In the genomic region with DNA sequence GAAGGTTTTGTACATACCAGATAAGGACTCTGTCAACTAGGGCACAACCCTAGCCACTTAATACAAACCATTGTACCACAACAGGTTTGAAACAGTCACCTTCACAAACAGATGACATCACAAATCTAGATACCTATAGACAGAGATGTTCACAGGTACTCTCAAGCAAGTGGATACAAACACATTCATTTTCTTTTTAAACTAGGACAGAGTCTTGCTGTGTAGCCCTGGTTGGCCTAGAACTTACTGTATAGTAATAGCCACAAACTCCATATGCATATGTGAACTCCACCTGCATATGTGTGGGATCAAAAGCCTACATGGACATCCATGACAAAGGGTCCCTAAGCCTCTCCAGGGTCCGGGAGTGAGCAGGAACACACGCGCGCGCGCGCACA, we compare ENCODE assay signal across 8 mouse cellular contexts. TPM values are rescaled to one million over a fixed set of nuclear protein-coding genes. Genes with fewer than 3 reads are reported as not detected.
DNase-seq lines count a peak whose midpoint lies in the region; ATAC-seq and TF ChIP-seq lines count a peak whose summit lies in the region.

A gene (plus strand): TSS at position 301 of the 398 bp plus-strand sequence.

- H3K4me3 ChIP-seq in layer of hippocampus, adult 2 months, result peak within 1 kb of the TSS; percentile 77
- peak within 1 kb of the TSS; percentile 74 for H3K4me3 ChIP-seq in embryonic facial prominence, embryonic 13.5 days
- H3K4me3 ChIP-seq in intestine, embryonic 15.5 days (replicated peaks), result peak within 1 kb of the TSS; percentile 68
- H3K4me3 ChIP-seq in midbrain, embryonic 12.5 days, result peak within 1 kb of the TSS; percentile 90

- peak within 1 kb of the TSS; percentile 78 for H3K9ac ChIP-seq in embryonic facial prominence, embryonic 13.5 days
- H3K9ac ChIP-seq in intestine, embryonic 15.5 days, result peak within 1 kb of the TSS; percentile 76
- H3K9ac ChIP-seq in midbrain, embryonic 12.5 days (replicated peaks), result peak within 1 kb of the TSS; percentile 93

- H3K4me1 ChIP-seq in embryonic facial prominence, embryonic 13.5 days, result peaks cover 9% of the 10 kb centered on the region
- H3K4me1 ChIP-seq in intestine, embryonic 15.5 days (replicated peaks), result 0 out of 2 replicates have a peak, but pooled peaks cover 2% of the 10 kb centered on the region
- peaks cover 9% of the 10 kb centered on the region; the same call in 1 of the 2 replicates for H3K4me1 ChIP-seq in midbrain, embryonic 12.5 days

- 7% methylated on average over 7 of the region's 7 CpGs for WGBS in embryonic facial prominence, embryonic 13.5 days
- WGBS in intestine, embryonic 15.5 days, result 10% methylated on average over 7 of the region's 7 CpGs
- 7% methylated on average over 7 of the region's 7 CpGs for WGBS in midbrain, embryonic 12.5 days

- no peak for ATAC-seq in embryonic facial prominence, embryonic 13.5 days (ENCODE audit: insufficient number of reproducible peaks, insufficient read depth, low FRiP score, low TSS enrichment, low read depth)
- no peak; the same call in 1 of the 2 replicates for ATAC-seq in intestine, embryonic 15.5 days
- ATAC-seq in midbrain, embryonic 12.5 days (ENCODE audit: low FRiP score, low read depth), result no peak

- H3K36me3 ChIP-seq in embryonic facial prominence, embryonic 13.5 days, result no peaks in the 10 kb centered on the region
- H3K36me3 ChIP-seq in intestine, embryonic 15.5 days, result no peaks in the 10 kb centered on the region
- H3K36me3 ChIP-seq in midbrain, embryonic 12.5 days, result no peaks in the 10 kb centered on the region

- TF ChIP-seq CTCF in layer of hippocampus, adult 2 months (conservative IDR thresholded peaks at IDR 0.05), result no peak

- peak within 1 kb of the TSS; percentile 83 for H3K27ac ChIP-seq in layer of hippocampus, adult 2 months
- peak within 1 kb of the TSS; percentile 57 for H3K27ac ChIP-seq in embryonic facial prominence, embryonic 13.5 days
- peak within 1 kb of the TSS; percentile 88 for H3K27ac ChIP-seq in intestine, embryonic 15.5 days
- H3K27ac ChIP-seq in midbrain, embryonic 12.5 days (replicated peaks), result peak within 1 kb of the TSS; percentile 79

- no peaks in the 10 kb centered on the region for H3K9me3 ChIP-seq in embryonic facial prominence, embryonic 13.5 days
- no peaks in the 10 kb centered on the region for H3K9me3 ChIP-seq in intestine, embryonic 15.5 days
- H3K9me3 ChIP-seq in midbrain, embryonic 12.5 days, result no peaks in the 10 kb centered on the region

- peak within 1 kb of the TSS; percentile 93 for H3K4me2 ChIP-seq in embryonic facial prominence, embryonic 13.5 days
- H3K4me2 ChIP-seq in intestine, embryonic 15.5 days (replicated peaks), result peak within 1 kb of the TSS; percentile 86
- peak within 1 kb of the TSS; percentile 85 for H3K4me2 ChIP-seq in midbrain, embryonic 12.5 days (replicated peaks)

- no peak for DNase-seq in layer of hippocampus, adult 2 months (ENCODE audit: low spot score in 2 of 2)
- DNase-seq in layer of hippocampus, adult 9-10 months (ENCODE audit: low spot score), result no peak
- no peak for DNase-seq in spleen, postnatal 10 days (ENCODE audit: low spot score in 2 of 2)
- DNase-seq in adrenal gland, postnatal 10 days, result no peak
- DNase-seq in kidney, adult 11 months, result no peak

- H3K27me3 ChIP-seq in embryonic facial prominence, embryonic 13.5 days, result peaks cover 6% of the 10 kb centered on the region
- H3K27me3 ChIP-seq in intestine, embryonic 15.5 days (replicated peaks), result no peaks in the 10 kb centered on the region
- H3K27me3 ChIP-seq in midbrain, embryonic 12.5 days, result peaks cover 12% of the 10 kb centered on the region; the same call in 1 of the 2 replicates

RNA-seq across cellular contexts. Expression of the gene that starts here (rescaled TPM):
- 10 to 100 TPM; 36.5 to 39.3 TPM for total RNA-seq in layer of hippocampus, adult 2 months (2021)
- 8.1 and 9.0 TPM in 2 replicates for polyA plus RNA-seq in embryonic facial prominence, embryonic 13.5 days (2015; fragmentation: Nextera tagmentation; extraction: Ambion mirVana)
- polyA plus RNA-seq in intestine, embryonic 15.5 days (2015; fragmentation: Nextera tagmentation; extraction: Ambion mirVana), result 21.0 and 24.4 TPM in 2 replicates
- 22.9 and 26.5 TPM in 2 replicates for polyA plus RNA-seq in midbrain, embryonic 12.5 days (2016; fragmentation: Nextera tagmentation; extraction: Ambion mirVana)
- total RNA-seq in adrenal gland, postnatal 10 days (2021), result 10 to 100 TPM in 1 of 2 experiments, 1 to 10 TPM in 1; 9.1 to 13.8 TPM
